Mouse (Mus musculus): ENCODE measurements around the gene Pitpnm2.

GRCm38 (mm10) chr5:124221736-124222040 lies 27.9 kb downstream of the Pitpnm2 start:
- TF ChIP-seq POLR2A (IDR thresholded peaks at IDR 0.05; ENCODE audit: low read depth, low read length) (no peak), CTCF (conservative IDR thresholded peaks at IDR 0.05; ENCODE audit: insufficient read depth, insufficient read length, low read depth, low read length) (no peak)
